Mouse (Mus musculus) hindbrain, embryonic 11.5 days (tissue): ENCODE measurements around the gene Tmtc2. TPM values are rescaled to one million over a fixed set of nuclear protein-coding genes. Genes with fewer than 3 reads are reported as not detected.
A peak's percentile ranks its signal among the peaks of the same experiment; 100 is the strongest.

Experiments used
- ATAC-seq: fragments of 200-750 bp; cut with Nextera tagmentation; 2 replicates; pipeline ENCODE4 v1.8.0; 2017; ENCODE audit warnings: mild to moderate bottlenecking, moderate TSS enrichment, moderate library complexity; ENCODE audit not compliant: low FRiP score
- DNase-seq: peaks from one replicate; pipeline ENCODE4 v3.0.0-alpha.2; 2015; ENCODE audit warnings: low spot score
- H3K27ac ChIP-seq: fragments of 300-500 bp; sonication (generic); 2 replicates; pipeline ENCODE4 v1.5.1; 2014; ENCODE audit warnings: mild to moderate bottlenecking, low read depth, low read length
- H3K27me3 ChIP-seq: fragments of 300-500 bp; sonication (generic); 2 replicates; pipeline ENCODE4 v1.6.1; 2014; ENCODE audit warnings: mild to moderate bottlenecking, low read length, moderate library complexity, mixed read lengths; ENCODE audit not compliant: control insufficient read depth, insufficient read depth
- H3K36me3 ChIP-seq: fragments of 300-500 bp; sonication (generic); 2 replicates; pipeline ENCODE4 v1.6.1; 2014; ENCODE audit warnings: mild to moderate bottlenecking, low read length, moderate library complexity, mixed read lengths; ENCODE audit not compliant: control insufficient read depth, insufficient read depth
- H3K4me1 ChIP-seq: fragments of 300-500 bp; sonication (generic); replicated peaks from 2 replicates; pipeline ENCODE4 v1.6.1; 2014; ENCODE audit warnings: low read length, mixed read lengths; ENCODE audit not compliant: control insufficient read depth, insufficient read depth
- H3K4me2 ChIP-seq: fragments of 300-500 bp; sonication (generic); replicated peaks from 2 replicates; pipeline ENCODE4 v1.6.1; 2014; ENCODE audit warnings: mild to moderate bottlenecking, low read depth, low read length
- H3K4me3 ChIP-seq: fragments of 300-500 bp; sonication (generic); 2 replicates; pipeline ENCODE4 v1.5.1; 2014; ENCODE audit warnings: low read depth, low read length
- H3K9ac ChIP-seq: fragments of 300-500 bp; sonication (generic); 2 replicates; pipeline ENCODE4 v1.6.1; 2014; ENCODE audit warnings: low read depth, low read length
- H3K9me3 ChIP-seq: fragments of 300-500 bp; sonication (generic); 2 replicates; pipeline ENCODE4 v1.6.1; 2016; ENCODE audit warnings: low read length; ENCODE audit not compliant: control insufficient read depth
- WGBS: fragments of 180-500 bp; shearing (Covaris S2); extraction: QIAGEN DNeasy Blood & Tissue Kit; methylation state at CpG from one replicate; pipeline ENCODE4 v1.1.7; 2014; 5-methylcytosine and 5-hydroxymethylcytosine counted together
- polyA plus RNA-seq: library from polyadenylated mRNA; unstranded; fragments of >200 nt; fragmentation: Nextera tagmentation; extraction: Ambion mirVana; gene quantifications from 2 replicates; pipeline ENCODE4 v1.2.1, GENCODE M21; 2014

Tmtc2 gene
- polyA plus RNA-seq, 1 experiment from 2014 or later, result 9.5 TPM

GRCm38 (mm10) chr10:105500482-105500881, 73.8 kb downstream of the Tmtc2 start:
- Histone ChIP-seq H3K27me3 (no peaks in the 10 kb centered on the region), H3K36me3 (no peaks in the 10 kb centered on the region), H3K4me1 (no peaks in the 10 kb centered on the region), H3K9ac (no peak overlapping the region), H3K4me3 (no peak overlapping the region), H3K4me2 (no peak overlapping the region), H3K9me3 (no peaks in the 10 kb centered on the region), H3K27ac (no peak overlapping the region)
- 83% methylated on average over 4 of the region's 4 CpGs for WGBS
- ATAC-seq (no peak), DNase-seq (no peak)

- Histone ChIP-seq H3K27ac (no peak overlapping the region), H3K4me1 (no peaks in the 10 kb centered on the region; the same call in 1 of the 2 replicates), H3K9me3 (no peaks in the 10 kb centered on the region), H3K4me3 (no peak overlapping the region), H3K36me3 (no peaks in the 10 kb centered on the region), H3K9ac (no peak overlapping the region), H3K27me3 (no peaks in the 10 kb centered on the region), H3K4me2 (no peak overlapping the region)
- WGBS, result 89% methylated on average over 6 of the region's 6 CpGs
- no peak for ATAC-seq
- DNase-seq, result no peak
Measured at GRCm38 (mm10) chr10:105495248-105495647, 79.0 kb downstream of the Tmtc2 start.

- DNase-seq, result no peak
- no peaks in the 10 kb centered on the region for H3K27me3 ChIP-seq
- H3K9me3 ChIP-seq, result no peaks in the 10 kb centered on the region
- H3K9ac ChIP-seq, result no peak overlapping the region
- no peaks in the 10 kb centered on the region for H3K36me3 ChIP-seq
- H3K27ac ChIP-seq, result no peak overlapping the region
- H3K4me1 ChIP-seq, result no peaks in the 10 kb centered on the region; the same call in 1 of the 2 replicates
- no peak for ATAC-seq
- 67% methylated on average over 4 of the region's 4 CpGs for WGBS
- no peak overlapping the region for H3K4me3 ChIP-seq
- no peak overlapping the region for H3K4me2 ChIP-seq
Measured at GRCm38 (mm10) chr10:105492485-105492884, 81.8 kb downstream of the Tmtc2 start.

DNA sequence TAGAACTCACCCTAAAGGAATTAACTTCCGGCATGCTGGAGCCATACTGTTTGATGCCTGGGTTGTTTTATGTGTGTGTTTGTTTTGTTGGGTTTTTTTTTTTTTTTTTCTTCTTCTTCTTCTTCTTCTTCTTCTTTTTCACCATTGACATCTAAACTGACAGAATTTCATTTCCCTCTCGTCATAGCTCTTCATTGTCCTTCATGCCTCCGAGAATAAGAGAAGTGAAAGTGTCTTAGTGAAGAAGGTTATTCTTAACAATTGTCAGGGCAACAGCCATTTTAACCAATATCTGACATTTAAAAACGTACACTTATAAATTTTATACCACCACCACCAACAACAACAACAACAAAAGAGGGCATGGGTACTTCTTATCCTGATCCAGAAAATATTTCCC, 83.5 kb downstream of the Tmtc2 start:
- no peak for DNase-seq
- Histone ChIP-seq H3K27ac (no peak overlapping the region), H3K27me3 (no peaks in the 10 kb centered on the region; the same call in 1 of the 2 replicates), H3K36me3 (no peaks in the 10 kb centered on the region), H3K4me1 (no peaks in the 10 kb centered on the region; the same call in 1 of the 2 replicates), H3K4me3 (no peak overlapping the region), H3K9ac (no peak overlapping the region), H3K4me2 (no peak overlapping the region), H3K9me3 (no peaks in the 10 kb centered on the region)
- 84% methylated on average over 4 of the region's 4 CpGs for WGBS
- ATAC-seq, result no peak

DNA sequence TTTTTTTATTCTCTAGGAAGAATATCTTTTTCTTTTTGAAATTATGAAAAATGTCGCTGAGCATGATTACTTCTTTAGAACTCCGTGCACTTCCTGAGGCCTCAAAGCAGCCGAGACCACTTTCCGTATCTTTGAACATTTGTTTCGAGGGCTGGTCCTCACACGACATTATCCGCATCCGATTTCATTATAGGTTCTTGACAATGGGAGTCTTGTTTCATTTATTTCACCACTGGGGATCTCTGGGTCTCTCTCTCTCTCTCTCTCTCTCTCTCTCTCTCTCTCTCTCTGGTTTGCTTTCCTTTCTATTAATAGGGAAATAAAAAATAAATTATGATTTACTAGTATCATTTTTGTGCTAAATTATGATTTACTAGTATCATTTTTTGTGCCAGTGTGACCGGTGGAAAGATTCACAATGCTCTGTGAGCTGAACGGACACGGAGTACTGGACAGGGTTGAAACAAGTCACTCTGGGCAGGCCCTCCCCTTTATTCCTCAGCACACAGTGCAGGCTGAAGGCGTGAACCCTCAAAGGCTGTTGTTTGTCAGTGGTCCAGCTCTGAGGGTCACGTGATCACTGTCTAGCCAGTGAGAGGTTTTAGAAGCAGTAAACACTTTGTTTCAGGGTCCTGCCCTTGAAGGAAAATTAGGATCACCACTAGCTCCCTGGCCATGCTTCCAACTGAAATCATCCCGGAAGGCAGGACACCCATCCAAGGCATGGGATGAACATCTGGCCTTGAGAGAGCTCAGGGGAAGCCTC, 84.1 kb downstream of the Tmtc2 start:
- WGBS, result 54% methylated on average over 14 of the region's 14 CpGs
- Histone ChIP-seq H3K9me3 (no peaks in the 10 kb centered on the region), H3K4me2 (no peak overlapping the region), H3K9ac (no peak overlapping the region), H3K27ac (0 out of 2 replicates have a peak overlapping the region, but pooled peaks have one; percentile 3), H3K4me3 (no peak overlapping the region), H3K4me1 (no peaks in the 10 kb centered on the region; the same call in 1 of the 2 replicates), H3K36me3 (no peaks in the 10 kb centered on the region), H3K27me3 (no peaks in the 10 kb centered on the region; the same call in 1 of the 2 replicates)
- ATAC-seq, result peak; percentile 90
- peak; percentile 45 for DNase-seq

DNA sequence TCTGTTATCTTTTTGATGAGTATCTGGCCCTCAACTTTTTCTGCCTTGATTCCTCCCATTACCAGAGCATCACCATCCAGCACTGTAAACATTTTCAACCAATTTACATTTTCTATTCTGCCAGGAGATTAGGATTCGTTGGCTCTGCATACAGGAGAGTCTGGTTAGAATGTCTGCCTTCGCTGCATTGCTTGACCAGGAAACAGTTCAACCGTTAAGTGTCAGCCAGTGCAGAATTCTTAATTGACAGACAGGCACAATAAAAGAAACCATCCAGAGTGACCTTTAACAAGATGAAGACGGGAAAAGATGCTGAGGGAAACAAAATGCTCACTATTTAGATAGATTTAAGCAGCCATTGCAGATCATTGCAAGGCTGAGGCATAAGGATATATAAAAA, 87.3 kb downstream of the Tmtc2 start:
- no peak overlapping the region for H3K4me2 ChIP-seq
- H3K27ac ChIP-seq, result no peak overlapping the region
- H3K4me3 ChIP-seq, result no peak overlapping the region
- no peaks in the 10 kb centered on the region; the same call in 1 of the 2 replicates for H3K27me3 ChIP-seq
- no peaks in the 10 kb centered on the region for H3K36me3 ChIP-seq
- H3K9ac ChIP-seq, result no peak overlapping the region
- ATAC-seq (no peak), DNase-seq (no peak)
- no peaks in the 10 kb centered on the region; the same call in 1 of the 2 replicates for H3K4me1 ChIP-seq
- H3K9me3 ChIP-seq, result no peaks in the 10 kb centered on the region
- 27% methylated on average over 4 of the region's 4 CpGs for WGBS

DNA sequence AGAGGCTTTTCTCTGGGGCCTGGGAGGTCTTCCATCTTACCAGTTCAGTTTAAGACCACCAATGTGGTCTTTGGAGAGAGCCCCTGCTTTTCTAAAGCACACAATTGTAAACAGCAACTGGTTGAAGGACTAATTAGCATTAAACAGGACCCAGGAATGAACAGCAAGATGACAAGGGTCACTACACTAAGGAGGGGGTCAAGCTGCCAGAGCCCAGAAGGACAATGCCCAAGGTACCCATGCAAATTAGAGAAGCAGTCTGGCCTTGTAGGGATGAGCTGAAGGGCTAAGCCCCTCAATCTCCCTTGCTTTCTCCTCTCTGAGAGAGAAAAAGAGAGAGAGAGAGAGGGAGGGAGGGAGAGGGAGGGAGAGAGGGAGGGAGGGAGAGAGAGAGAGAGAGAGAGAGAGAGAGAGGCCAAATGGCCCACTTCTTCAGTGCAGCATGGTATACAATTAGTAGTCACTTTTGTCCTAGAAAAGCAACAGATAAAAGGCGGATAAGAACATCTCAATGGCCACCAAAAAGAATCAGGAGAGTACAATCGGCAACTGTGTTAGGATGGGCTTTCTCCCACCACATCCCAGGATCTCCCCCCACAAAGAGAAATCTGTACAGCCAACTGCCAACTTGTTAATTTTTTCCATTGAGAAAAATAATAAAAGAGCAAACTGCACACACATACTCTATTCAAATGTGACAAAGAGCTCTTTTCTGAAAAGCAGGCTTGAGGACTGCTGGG, 89.7 kb downstream of the Tmtc2 start:
- no peak overlapping the region for H3K27ac ChIP-seq
- DNase-seq (peak; percentile 46), ATAC-seq (peak; percentile 92)
- H3K4me2 ChIP-seq, result no peak overlapping the region
- H3K4me3 ChIP-seq, result no peak overlapping the region
- H3K9ac ChIP-seq, result no peak overlapping the region
- H3K36me3 ChIP-seq, result no peaks in the 10 kb centered on the region
- H3K27me3 ChIP-seq, result no peaks in the 10 kb centered on the region; the same call in 1 of the 2 replicates
- no peaks in the 10 kb centered on the region for H3K4me1 ChIP-seq
- no peaks in the 10 kb centered on the region for H3K9me3 ChIP-seq
- WGBS, result 27% methylated on average over 2 of the region's 2 CpGs

GRCm38 (mm10) chr10:105479771-105480170, 94.5 kb downstream of the Tmtc2 start:
- H3K9ac ChIP-seq, result no peak overlapping the region
- WGBS, result 58% methylated on average over 11 of the region's 11 CpGs
- no peak overlapping the region for H3K4me3 ChIP-seq
- no peak for ATAC-seq
- no peak overlapping the region for H3K4me2 ChIP-seq
- no peak overlapping the region for H3K27ac ChIP-seq
- no peaks in the 10 kb centered on the region for H3K9me3 ChIP-seq
- H3K27me3 ChIP-seq, result no peaks in the 10 kb centered on the region; the same call in 1 of the 2 replicates
- H3K4me1 ChIP-seq, result no peaks in the 10 kb centered on the region
- no peak for DNase-seq
- H3K36me3 ChIP-seq, result no peaks in the 10 kb centered on the region
